Mouse (Mus musculus): ENCODE results near the gene Zfp644.

GRCm38 (mm10) chr5:106679659-106680058, 17.4 kb downstream of the Zfp644 start:
- no peak for TF ChIP-seq CTCF (conservative IDR thresholded peaks at IDR 0.05; ENCODE audit: insufficient read depth, insufficient read length, low read depth, low read length)
- no peak for TF ChIP-seq POLR2A (IDR thresholded peaks at IDR 0.05; ENCODE audit: low read depth, low read length)

Data from kidney, adult 2 months (tissue).